Mouse (Mus musculus): ENCODE results near the gene Abhd14b. TPM values are rescaled to one million over a fixed set of nuclear protein-coding genes. Genes with fewer than 3 reads are reported as not detected.

Gene Abhd14b
- polyA plus RNA-seq, 1 experiment from 2014 or later: 6.6 TPM

- 93% methylated on average over 7 of the region's 7 CpGs for WGBS
- Histone ChIP-seq H3K27ac (replicated peaks in 1 of 2; ENCODE audit: control insufficient read depth in 1 of 2, insufficient read depth in 1 of 2, low read depth in 2 of 2, low read length in 2 of 2) (no peak overlapping the region), H3K9ac (ENCODE audit: low read length) (no peak overlapping the region), H3K4me3 (ENCODE audit: control insufficient read depth in 1 of 2, insufficient read depth in 1 of 2, low read depth in 1 of 2, low read length in 2 of 2) (no peak overlapping the region), H3K36me3 (ENCODE audit: control insufficient read depth, insufficient read depth, low read length) (peaks cover 15% of the 10 kb centered on the region), H3K27me3 (ENCODE audit: control insufficient read depth, insufficient read depth, low read length) (peaks cover 8% of the 10 kb centered on the region), H3K4me1 (ENCODE audit: control insufficient read depth in 2 of 2, insufficient read depth in 2 of 2, low read length in 2 of 2) (peaks cover 15 to 17% of the 10 kb centered on the region in 2 experiments), H3K9me3 (ENCODE audit: control insufficient read depth, low read length) (no peaks in the 10 kb centered on the region), H3K4me2 (ENCODE audit: low read length) (no peak overlapping the region)
- ATAC-seq (ENCODE audit: insufficient number of reproducible peaks, insufficient read depth, low FRiP score, low read depth): no peak
Measured at GRCm38 (mm10) chr9:106467746-106468145, 20.5 kb downstream of the Abhd14b start.

GRCm38 (mm10) chr9:106469317-106469716 is 22.1 kb downstream of the Abhd14b start:
- H3K36me3 ChIP-seq (ENCODE audit: control insufficient read depth, insufficient read depth, low read length): no peaks in the 10 kb centered on the region
- no peak overlapping the region for H3K4me3 ChIP-seq (ENCODE audit: control insufficient read depth in 1 of 2, insufficient read depth in 1 of 2, low read depth in 1 of 2, low read length in 2 of 2)
- ATAC-seq (ENCODE audit: insufficient number of reproducible peaks, insufficient read depth, low FRiP score, low read depth): no peak
- no peak overlapping the region for H3K9ac ChIP-seq (ENCODE audit: low read length)
- WGBS: 63% methylated on average over 6 of the region's 6 CpGs
- H3K4me2 ChIP-seq (ENCODE audit: low read length): no peak overlapping the region
- H3K9me3 ChIP-seq (ENCODE audit: control insufficient read depth, low read length): no peaks in the 10 kb centered on the region
- H3K27me3 ChIP-seq (ENCODE audit: control insufficient read depth, insufficient read depth, low read length): peaks cover 8% of the 10 kb centered on the region
- peaks cover 15 to 16% of the 10 kb centered on the region in 2 experiments for H3K4me1 ChIP-seq (ENCODE audit: control insufficient read depth in 2 of 2, insufficient read depth in 2 of 2, low read length in 2 of 2)
- H3K27ac ChIP-seq (replicated peaks in 1 of 2; ENCODE audit: control insufficient read depth in 1 of 2, insufficient read depth in 1 of 2, low read depth in 2 of 2, low read length in 2 of 2): no peak overlapping the region

- no peak overlapping the region for H3K9ac ChIP-seq (ENCODE audit: low read length)
- H3K4me1 ChIP-seq (ENCODE audit: control insufficient read depth in 2 of 2, insufficient read depth in 2 of 2, low read length in 2 of 2): peaks cover 14 to 17% of the 10 kb centered on the region in 2 experiments
- no peak for ATAC-seq (ENCODE audit: insufficient number of reproducible peaks, insufficient read depth, low FRiP score, low read depth)
- H3K4me2 ChIP-seq (ENCODE audit: low read length): no peak overlapping the region
- WGBS: 58% methylated on average over 9 of the region's 9 CpGs
- no peaks in the 10 kb centered on the region for H3K36me3 ChIP-seq (ENCODE audit: control insufficient read depth, insufficient read depth, low read length)
- H3K27ac ChIP-seq (replicated peaks in 1 of 2; ENCODE audit: control insufficient read depth in 1 of 2, insufficient read depth in 1 of 2, low read depth in 2 of 2, low read length in 2 of 2): no peak overlapping the region
- H3K27me3 ChIP-seq (ENCODE audit: control insufficient read depth, insufficient read depth, low read length): peaks cover 8% of the 10 kb centered on the region
- no peak overlapping the region for H3K4me3 ChIP-seq (ENCODE audit: control insufficient read depth in 1 of 2, insufficient read depth in 1 of 2, low read depth in 1 of 2, low read length in 2 of 2)
- H3K9me3 ChIP-seq (ENCODE audit: control insufficient read depth, low read length): no peaks in the 10 kb centered on the region
Measured at GRCm38 (mm10) chr9:106469776-106470175, 22.5 kb downstream of the Abhd14b start.

GRCm38 (mm10) chr9:106470991-106471750 is 23.9 kb downstream of the Abhd14b start:
- H3K9ac ChIP-seq (ENCODE audit: low read length): peak overlapping the region; percentile 11; the same call in 1 of the 2 replicates

GRCm38 (mm10) chr9:106471892-106472291 is 24.6 kb downstream of the Abhd14b start:
- Histone ChIP-seq H3K9ac (ENCODE audit: low read length) (peak overlapping the region; percentile 11; the same call in 1 of the 2 replicates), H3K4me3 (ENCODE audit: control insufficient read depth in 1 of 2, insufficient read depth in 1 of 2, low read depth in 1 of 2, low read length in 2 of 2) (peak overlapping the region in 1 of 2 experiments; percentile 4; a peak in 1 of 4 replicates), H3K36me3 (ENCODE audit: control insufficient read depth, insufficient read depth, low read length) (no peaks in the 10 kb centered on the region), H3K27me3 (ENCODE audit: control insufficient read depth, insufficient read depth, low read length) (no peaks in the 10 kb centered on the region), H3K9me3 (ENCODE audit: control insufficient read depth, low read length) (no peaks in the 10 kb centered on the region), H3K4me1 (ENCODE audit: control insufficient read depth in 2 of 2, insufficient read depth in 2 of 2, low read length in 2 of 2) (peaks cover 20% of the 10 kb centered on the region in 2 experiments), H3K27ac (replicated peaks in 1 of 2; ENCODE audit: control insufficient read depth in 1 of 2, insufficient read depth in 1 of 2, low read depth in 2 of 2, low read length in 2 of 2) (no peak overlapping the region), H3K4me2 (ENCODE audit: low read length) (peak overlapping the region; percentile 43)
- WGBS: 8% methylated on average over 5 of the region's 5 CpGs
- no peak for ATAC-seq (ENCODE audit: insufficient number of reproducible peaks, insufficient read depth, low FRiP score, low read depth)

More at GRCm38 (mm10) chr9:106470991-106471750, 23.9 kb downstream of the Abhd14b start:
- H3K9me3 ChIP-seq (ENCODE audit: control insufficient read depth, low read length): no peaks in the 10 kb centered on the region
- peak overlapping the region; percentile 43 for H3K4me2 ChIP-seq (ENCODE audit: low read length)
- H3K4me1 ChIP-seq (ENCODE audit: control insufficient read depth in 2 of 2, insufficient read depth in 2 of 2, low read length in 2 of 2): peaks cover 15 to 18% of the 10 kb centered on the region in 2 experiments
- H3K36me3 ChIP-seq (ENCODE audit: control insufficient read depth, insufficient read depth, low read length): no peaks in the 10 kb centered on the region
- H3K27ac ChIP-seq (replicated peaks in 1 of 2; ENCODE audit: control insufficient read depth in 1 of 2, insufficient read depth in 1 of 2, low read depth in 2 of 2, low read length in 2 of 2): no peak overlapping the region
- peaks cover under 1% of the 10 kb centered on the region; the same call in 1 of the 2 replicates for H3K27me3 ChIP-seq (ENCODE audit: control insufficient read depth, insufficient read depth, low read length)
- 70% methylated on average over 14 of the region's 14 CpGs for WGBS
- H3K4me3 ChIP-seq (ENCODE audit: control insufficient read depth in 1 of 2, insufficient read depth in 1 of 2, low read depth in 1 of 2, low read length in 2 of 2): no peak overlapping the region
- no peak for ATAC-seq (ENCODE audit: insufficient number of reproducible peaks, insufficient read depth, low FRiP score, low read depth)

GRCm38 (mm10) chr9:106472321-106472720 is 25.1 kb downstream of the Abhd14b start:
- 49% methylated on average over 4 of the region's 4 CpGs for WGBS
- no peaks in the 10 kb centered on the region for H3K27me3 ChIP-seq (ENCODE audit: control insufficient read depth, insufficient read depth, low read length)
- H3K4me3 ChIP-seq (ENCODE audit: control insufficient read depth in 1 of 2, insufficient read depth in 1 of 2, low read depth in 1 of 2, low read length in 2 of 2): no peak overlapping the region
- H3K9ac ChIP-seq (ENCODE audit: low read length): no peak overlapping the region; the same call in 1 of the 2 replicates
- H3K36me3 ChIP-seq (ENCODE audit: control insufficient read depth, insufficient read depth, low read length): no peaks in the 10 kb centered on the region
- H3K9me3 ChIP-seq (ENCODE audit: control insufficient read depth, low read length): no peaks in the 10 kb centered on the region
- peaks cover 20% of the 10 kb centered on the region in 2 experiments for H3K4me1 ChIP-seq (ENCODE audit: control insufficient read depth in 2 of 2, insufficient read depth in 2 of 2, low read length in 2 of 2)
- no peak for ATAC-seq (ENCODE audit: insufficient number of reproducible peaks, insufficient read depth, low FRiP score, low read depth)
- no peak overlapping the region for H3K4me2 ChIP-seq (ENCODE audit: low read length)
- H3K27ac ChIP-seq (replicated peaks in 1 of 2; ENCODE audit: control insufficient read depth in 1 of 2, insufficient read depth in 1 of 2, low read depth in 2 of 2, low read length in 2 of 2): no peak overlapping the region

- no peak overlapping the region for H3K4me3 ChIP-seq (ENCODE audit: control insufficient read depth in 1 of 2, insufficient read depth in 1 of 2, low read depth in 1 of 2, low read length in 2 of 2)
- peaks cover 27% of the 10 kb centered on the region in 2 experiments for H3K4me1 ChIP-seq (ENCODE audit: control insufficient read depth in 2 of 2, insufficient read depth in 2 of 2, low read length in 2 of 2)
- H3K9me3 ChIP-seq (ENCODE audit: control insufficient read depth, low read length): no peaks in the 10 kb centered on the region
- H3K36me3 ChIP-seq (ENCODE audit: control insufficient read depth, insufficient read depth, low read length): no peaks in the 10 kb centered on the region
- no peaks in the 10 kb centered on the region for H3K27me3 ChIP-seq (ENCODE audit: control insufficient read depth, insufficient read depth, low read length)
- 92% methylated on average over 16 of the region's 16 CpGs for WGBS
- H3K4me2 ChIP-seq (ENCODE audit: low read length): no peak overlapping the region
- ATAC-seq (ENCODE audit: insufficient number of reproducible peaks, insufficient read depth, low FRiP score, low read depth): no peak
- H3K9ac ChIP-seq (ENCODE audit: low read length): no peak overlapping the region
- no peak overlapping the region for H3K27ac ChIP-seq (replicated peaks in 1 of 2; ENCODE audit: control insufficient read depth in 1 of 2, insufficient read depth in 1 of 2, low read depth in 2 of 2, low read length in 2 of 2)
Measured at GRCm38 (mm10) chr9:106473081-106473752, 26.0 kb downstream of the Abhd14b start.

All from heart, embryonic 14.5 days (tissue).